Mouse (Mus musculus) liver, embryonic 14.5 days (tissue): ENCODE measurements at regions not wholly inside any gene's neighbourhood (a gene's known extent, or its start where the extent isn't known, plus 50 kb on each side); places are given as distances from the start of the nearest gene placed in this dataset.

Experiments used
- ATAC-seq: fragments of 200-750 bp; cut with Nextera tagmentation; 2 replicates; pipeline ENCODE4 v1.8.0; 2017; ENCODE audit warnings: moderate number of reproducible peaks, mild to moderate bottlenecking, moderate library complexity; ENCODE audit not compliant: insufficient read depth
- DNase-seq, 3 experiments: peaks; one replicate each; pipeline ENCODE4 v3.0.0-alpha.2; 2012 to 2013; ENCODE audit warnings: low read depth in 3 of 3, low spot score in 3 of 3
- H3K27ac ChIP-seq: fragments of 300-500 bp; sonication (generic); 2 replicates; pipeline ENCODE4 v1.5.1; 2014; ENCODE audit warnings: moderate library complexity, mild to moderate bottlenecking, control low read depth, inconsistent platforms
- H3K27me3 ChIP-seq: fragments of 300-500 bp; sonication (generic); 2 replicates; pipeline ENCODE4 v1.6.1; 2014; ENCODE audit warnings: mild to moderate bottlenecking, low read length, moderate library complexity; ENCODE audit not compliant: control insufficient read depth, insufficient read depth
- H3K36me3 ChIP-seq: fragments of 300-500 bp; sonication (generic); replicated peaks from 2 replicates; pipeline ENCODE4 v1.6.1; 2014; ENCODE audit warnings: low read depth; ENCODE audit not compliant: control insufficient read depth, insufficient read depth
- H3K4me1 ChIP-seq, 2 experiments: fragments of 200-500 bp in 1 of 2; fragments of 300-500 bp in 1 of 2; sonication (generic) in 1 of 2; replicated peaks; 2 replicates each; pipeline ENCODE4 v1.6.1; 2012 to 2014; ENCODE audit warnings: antibody characterized with exemption in 1 of 2, inconsistent platforms in 1 of 2, low read length in 1 of 2; ENCODE audit not compliant: control insufficient read depth in 2 of 2, insufficient read depth in 2 of 2
- H3K4me2 ChIP-seq: fragments of 300-500 bp; sonication (generic); 2 replicates; pipeline ENCODE4 v1.6.1; 2014; ENCODE audit warnings: low read depth, mild to moderate bottlenecking, control low read depth, moderate library complexity
- H3K4me3 ChIP-seq, 2 experiments: fragments of 200-500 bp in 1 of 2; fragments of 300-500 bp in 1 of 2; sonication (generic) in 1 of 2; 2 replicates each; pipeline ENCODE4 v1.5.1; 2012 to 2014; ENCODE audit warnings: low read depth in 2 of 2, low read length in 2 of 2, mild to moderate bottlenecking in 2 of 2, control low read depth in 1 of 2, inconsistent platforms in 1 of 2, moderate library complexity in 1 of 2; ENCODE audit not compliant: insufficient read depth in 1 of 2
- H3K9ac ChIP-seq: fragments of 300-500 bp; sonication (generic); replicated peaks from 2 replicates; pipeline ENCODE4 v1.6.1; 2014; ENCODE audit warnings: mild to moderate bottlenecking, control low read depth, moderate library complexity
- H3K9me3 ChIP-seq: fragments of 300-500 bp; sonication (generic); 2 replicates; pipeline ENCODE4 v1.6.1; 2016; ENCODE audit warnings: low read length, mixed read lengths; ENCODE audit not compliant: control insufficient read depth
- CTCF ChIP-seq: IDR thresholded peaks from 2 replicates; pipeline ENCODE4 v1.5.1; 2016; ENCODE audit warnings: antibody characterized with exemption, low read depth, control low read depth
- EP300 ChIP-seq: IDR thresholded peaks from 2 replicates; pipeline ENCODE4 v1.6.1; 2016; ENCODE audit warnings: antibody characterized with exemption, low read depth
- WGBS: fragments of 180-500 bp; shearing (Covaris S2); extraction: QIAGEN DNeasy Blood & Tissue Kit; methylation state at CpG from one replicate; pipeline ENCODE4 v1.1.7; 2014; ENCODE audit not compliant: insufficient replicate concordance; 5-methylcytosine and 5-hydroxymethylcytosine counted together

GRCm38 (mm10) chr11:45789886-45790285, 62.0 kb upstream of the Clint1 start:
- DNase-seq (no peak), ATAC-seq (no peak)
- WGBS = 88% methylated on average over 3 of the region's 3 CpGs
- Histone ChIP-seq H3K27ac (no peak overlapping the region), H3K9ac (no peak overlapping the region), H3K9me3 (no peaks in the 10 kb centered on the region), H3K36me3 (no peaks in the 10 kb centered on the region), H3K27me3 (no peaks in the 10 kb centered on the region), H3K4me3 (no peak overlapping the region), H3K4me2 (no peak overlapping the region), H3K4me1 (no peaks in the 10 kb centered on the region)
- TF ChIP-seq CTCF (no peak), EP300 (no peak)

GRCm38 (mm10) chr11:45790504-45790903, 61.3 kb upstream of the Clint1 start:
- ATAC-seq (no peak), DNase-seq (no peak)
- H3K4me2 ChIP-seq = no peak overlapping the region
- peaks cover 0 to 2% of the 10 kb centered on the region in 2 experiments; a peak in 1 of 4 replicates for H3K4me1 ChIP-seq
- H3K9ac ChIP-seq = no peak overlapping the region
- TF ChIP-seq EP300 (no peak), CTCF (no peak)
- no peak overlapping the region for H3K27ac ChIP-seq
- H3K36me3 ChIP-seq = no peaks in the 10 kb centered on the region
- H3K9me3 ChIP-seq = no peaks in the 10 kb centered on the region
- no peaks in the 10 kb centered on the region for H3K27me3 ChIP-seq
- WGBS = 73% methylated on average over 8 of the region's 8 CpGs
- H3K4me3 ChIP-seq = no peak overlapping the region

- DNase-seq = no peak
- Histone ChIP-seq H3K27ac (no peak overlapping the region), H3K9ac (no peak overlapping the region), H3K4me2 (no peak overlapping the region), H3K36me3 (no peaks in the 10 kb centered on the region), H3K4me3 (no peak overlapping the region), H3K27me3 (no peaks in the 10 kb centered on the region), H3K9me3 (no peaks in the 10 kb centered on the region), H3K4me1 (peaks cover 0 to 5% of the 10 kb centered on the region in 2 experiments; a peak in 1 of 4 replicates)
- ATAC-seq = no peak
- TF ChIP-seq EP300 (no peak), CTCF (no peak)
- WGBS = 41% methylated on average over 2 of the region's 2 CpGs
Observed at GRCm38 (mm10) chr11:45791696-45792095, 60.2 kb upstream of the Clint1 start.

- no peak for ATAC-seq
- WGBS = 63% methylated on average over 5 of the region's 5 CpGs
- Histone ChIP-seq H3K4me1 (peaks cover 7 to 15% of the 10 kb centered on the region in 2 experiments), H3K4me2 (no peak overlapping the region), H3K4me3 (no peak overlapping the region), H3K9ac (no peak overlapping the region), H3K27ac (no peak overlapping the region), H3K9me3 (no peaks in the 10 kb centered on the region), H3K27me3 (no peaks in the 10 kb centered on the region), H3K36me3 (no peaks in the 10 kb centered on the region)
- TF ChIP-seq CTCF (peak; percentile 82), EP300 (no peak)
- DNase-seq = no peak
Observed at GRCm38 (mm10) chr11:45794361-45794981, 57.4 kb upstream of the Clint1 start.

GRCm38 (mm10) chr11:45795322-45795721, 56.5 kb upstream of the Clint1 start:
- 43% methylated on average over 6 of the region's 6 CpGs for WGBS
- H3K4me3 ChIP-seq = no peak overlapping the region
- H3K27ac ChIP-seq = no peak overlapping the region
- no peak overlapping the region for H3K9ac ChIP-seq
- no peaks in the 10 kb centered on the region for H3K9me3 ChIP-seq
- H3K4me2 ChIP-seq = no peak overlapping the region
- peaks cover 14 to 23% of the 10 kb centered on the region in 2 experiments for H3K4me1 ChIP-seq
- H3K27me3 ChIP-seq = no peaks in the 10 kb centered on the region
- no peak for DNase-seq
- no peaks in the 10 kb centered on the region for H3K36me3 ChIP-seq
- ATAC-seq = no peak
- TF ChIP-seq CTCF = no peak
- TF ChIP-seq EP300 = no peak
